Mouse (Mus musculus) CH12.LX (cell line): Measurements from ENCODE around the gene Zfp800. TPM values are rescaled to one million over a fixed set of nuclear protein-coding genes. Genes with fewer than 3 reads are reported as not detected.

Source experiments
- DNase-seq: peaks from one replicate; pipeline ENCODE4 v3.0.0-alpha.2; 2013; ENCODE audit errors: extremely low read depth
- H3K27ac ChIP-seq: 2 replicates; pipeline ENCODE4 v1.5.1; 2012; ENCODE audit warnings: low read depth, mild to moderate bottlenecking, control low read depth, moderate library complexity; ENCODE audit not compliant: insufficient read depth
- H3K27me3 ChIP-seq: replicated peaks from 2 replicates; pipeline ENCODE3; 2012; ENCODE audit warnings: inconsistent platforms
- H3K36me3 ChIP-seq, 2 experiments: replicated peaks in 1 of 2; 2 replicates each; pipeline versions ENCODE3 to v1.6.1; 2012; ENCODE audit warnings: inconsistent platforms in 1 of 2, low read length in 1 of 2, mild to moderate bottlenecking in 1 of 2, mixed read lengths in 1 of 2, moderate library complexity in 1 of 2; ENCODE audit not compliant: control insufficient read depth in 1 of 2, insufficient read depth in 1 of 2
- H3K4me1 ChIP-seq, 2 experiments: 2 replicates each; pipeline ENCODE4 v1.6.1; 2012; ENCODE audit warnings: inconsistent platforms in 1 of 2, moderate library complexity in 1 of 2; ENCODE audit not compliant: insufficient read depth in 2 of 2, control insufficient read depth in 1 of 2
- H3K4me2 ChIP-seq: 2 replicates; pipeline ENCODE4 v1.6.1; 2012; ENCODE audit warnings: low read depth, mild to moderate bottlenecking, control low read depth; ENCODE audit not compliant: poor library complexity, insufficient read depth, severe bottlenecking
- H3K4me3 ChIP-seq, 3 experiments: fragments of 150-350 bp in 1 of 3; sonication (generic) in 1 of 3; replicated peaks in 1 of 3; 2 replicates each; pipeline versions ENCODE3 to v1.5.1; 2011 to 2012; ENCODE audit warnings: low read depth in 2 of 3, low read length in 2 of 3, mild to moderate bottlenecking in 2 of 3, moderate library complexity in 2 of 3, control low read depth in 1 of 3, improper control_type of control experiment in 1 of 3, inconsistent platforms in 1 of 3, mixed read lengths in 1 of 3; ENCODE audit not compliant: poor library complexity in 1 of 3
- H3K79me2 ChIP-seq: replicated peaks from 2 replicates; pipeline ENCODE4 v1.6.1; 2012; ENCODE audit warnings: mild to moderate bottlenecking, moderate library complexity; ENCODE audit not compliant: control insufficient read depth, poor library complexity, insufficient read depth, severe bottlenecking; ENCODE audit errors: extremely low read depth
- H3K9ac ChIP-seq: 2 replicates; pipeline ENCODE4 v1.6.1; 2012; ENCODE audit warnings: low read depth, mild to moderate bottlenecking, control low read depth, moderate library complexity; ENCODE audit not compliant: insufficient read depth
- H3K9me3 ChIP-seq: replicated peaks from 2 replicates; pipeline ENCODE3; 2012; ENCODE audit warnings: low read length, inconsistent platforms, mixed read lengths
- BHLHE40 ChIP-seq: IDR thresholded peaks from 2 replicates; pipeline ENCODE4 v1.6.1; 2011; ENCODE audit warnings: mild to moderate bottlenecking, low read depth, low read length, improper control_type of control experiment
- CHD2 ChIP-seq: IDR thresholded peaks from 2 replicates; pipeline ENCODE4 v1.6.1; 2011; ENCODE audit warnings: low read length, improper control_type of control experiment
- CTCF ChIP-seq, 2 experiments: IDR thresholded peaks in 1 of 2; conservative IDR thresholded peaks in 1 of 2; 2 replicates each; pipeline ENCODE4 v1.5.1; 2011 to 2012; ENCODE audit warnings: low read depth in 2 of 2, low read length in 2 of 2, improper control_type of control experiment in 1 of 2, inconsistent platforms in 1 of 2, mild to moderate bottlenecking in 1 of 2, moderate library complexity in 1 of 2
- E2F4 ChIP-seq: IDR thresholded peaks from 2 replicates; pipeline ENCODE4 v1.6.1; 2011; ENCODE audit warnings: low read depth, low read length, improper control_type of control experiment; ENCODE audit not compliant: insufficient replicate concordance
- ELF1 ChIP-seq: IDR thresholded peaks from 2 replicates; pipeline ENCODE4 v1.6.1; 2014; ENCODE audit warnings: low read depth, mild to moderate bottlenecking, inconsistent platforms, low read length, improper control_type of control experiment
- ETS1 ChIP-seq: conservative IDR thresholded peaks from 2 replicates; pipeline ENCODE4 v1.6.1; 2012; ENCODE audit warnings: low read depth, mild to moderate bottlenecking, inconsistent platforms, low read length, improper control_type of control experiment, moderate library complexity
- HCFC1 ChIP-seq: IDR thresholded peaks from 2 replicates; pipeline ENCODE4 v1.6.1; 2012; ENCODE audit warnings: low read depth, mild to moderate bottlenecking, inconsistent platforms, low read length, improper control_type of control experiment
- IRF4 ChIP-seq: IDR thresholded peaks from 2 replicates; pipeline ENCODE4 v1.6.1; 2014; ENCODE audit warnings: low read depth, mild to moderate bottlenecking, inconsistent platforms, low read length, improper control_type of control experiment
- JUN ChIP-seq: IDR thresholded peaks from 2 replicates; pipeline ENCODE4 v1.6.1; 2011; ENCODE audit warnings: low read depth, mild to moderate bottlenecking, low read length, improper control_type of control experiment, moderate library complexity; ENCODE audit not compliant: insufficient read depth
- JUND ChIP-seq: conservative IDR thresholded peaks from 2 replicates; pipeline ENCODE4 v1.6.1; 2011; ENCODE audit warnings: low read depth, low read length, improper control_type of control experiment
- MAZ ChIP-seq: IDR thresholded peaks from 2 replicates; pipeline ENCODE4 v1.6.1; 2012; ENCODE audit warnings: low read depth, mild to moderate bottlenecking, inconsistent platforms, low read length, improper control_type of control experiment, moderate library complexity
- MEF2A ChIP-seq: IDR thresholded peaks from 2 replicates; pipeline ENCODE4 v1.6.1; 2014; ENCODE audit warnings: low read depth, mild to moderate bottlenecking, inconsistent platforms, low read length, improper control_type of control experiment, borderline replicate concordance
- MXI1 ChIP-seq: IDR thresholded peaks from 2 replicates; pipeline ENCODE4 v1.6.1; 2011; ENCODE audit warnings: mild to moderate bottlenecking, low read depth, low read length, improper control_type of control experiment
- MYC ChIP-seq: IDR thresholded peaks from 2 replicates; pipeline ENCODE4 v1.6.1; 2011; ENCODE audit warnings: low read depth, mild to moderate bottlenecking, improper control_type of control experiment, low read length
- NELFE ChIP-seq: IDR thresholded peaks from 2 replicates; pipeline ENCODE4 v1.6.1; 2011; ENCODE audit warnings: low read depth, low read length, improper control_type of control experiment
- POLR2A ChIP-seq: IDR thresholded peaks from 2 replicates; pipeline ENCODE4 v1.6.1; 2011; ENCODE audit warnings: low read depth, mild to moderate bottlenecking, improper control_type of control experiment, low read length
- RCOR1 ChIP-seq: conservative IDR thresholded peaks from 2 replicates; pipeline ENCODE4 v1.6.1; 2012; ENCODE audit warnings: low read depth, mild to moderate bottlenecking, inconsistent platforms, low read length, improper control_type of control experiment
- SIN3A ChIP-seq: IDR thresholded peaks from 2 replicates; pipeline ENCODE4 v1.6.1; 2012; ENCODE audit warnings: low read length, improper control_type of control experiment, inconsistent platforms
- SMC3 ChIP-seq: IDR thresholded peaks from 2 replicates; pipeline ENCODE4 v1.6.1; 2011; ENCODE audit warnings: low read depth, low read length, improper control_type of control experiment
- TBP ChIP-seq: conservative IDR thresholded peaks from 2 replicates; pipeline ENCODE4 v1.6.1; 2011; ENCODE audit warnings: low read depth, low read length, improper control_type of control experiment
- UBTF ChIP-seq: IDR thresholded peaks from 2 replicates; pipeline ENCODE4 v1.6.1; 2012; ENCODE audit warnings: low read depth, mild to moderate bottlenecking, inconsistent platforms, low read length, improper control_type of control experiment, moderate library complexity
- USF1 ChIP-seq: IDR thresholded peaks from 2 replicates; pipeline ENCODE4 v1.6.1; 2014; ENCODE audit warnings: low read depth, mild to moderate bottlenecking, inconsistent platforms, low read length, improper control_type of control experiment
- USF2 ChIP-seq: conservative IDR thresholded peaks from 2 replicates; pipeline ENCODE4 v1.6.1; 2011; ENCODE audit warnings: low read depth, low read length, improper control_type of control experiment
- ZC3H11A ChIP-seq: IDR thresholded peaks from 2 replicates; pipeline ENCODE4 v1.6.1; 2012; ENCODE audit warnings: low read depth, mild to moderate bottlenecking, inconsistent platforms, low read length, improper control_type of control experiment
- ZKSCAN1 ChIP-seq: IDR thresholded peaks from 2 replicates; pipeline ENCODE4 v1.6.1; 2012; ENCODE audit warnings: low read depth, inconsistent platforms, low read length, improper control_type of control experiment, borderline replicate concordance
- ZMIZ1 ChIP-seq: IDR thresholded peaks from 2 replicates; pipeline ENCODE4 v1.6.1; 2012; ENCODE audit warnings: low read depth, mild to moderate bottlenecking, inconsistent platforms, low read length, improper control_type of control experiment
- ZNF384 ChIP-seq: IDR thresholded peaks from 2 replicates; pipeline ENCODE4 v1.6.1; 2012; ENCODE audit warnings: low read depth, low read length, improper control_type of control experiment, inconsistent platforms
- dilution Hi-C: fragments of 300-500 bp; cut with MboI; formaldehyde crosslinking; loops from 2 replicates; pipeline ENCODE4 v1.14.3; 2020; ENCODE audit warnings: low sequenced_read_pairs; ENCODE audit not compliant: extremely low pct_unique_long_range_greater_than_20kb, extremely low pct_ligation_motif_present
- in situ Hi-C: fragments of 300-500 bp; cut with MboI; formaldehyde crosslinking; loops from 3 replicates; pipeline ENCODE4 v1.14.3; 2019; ENCODE audit warnings: low sequenced_read_pairs, low pct_ligation_motif_present, low pct_unique_long_range_greater_than_20kb, mixed read lengths
- polyA plus RNA-seq: library from polyadenylated mRNA; unstranded; fragments of >175 nt; gene quantifications from 2 replicates; pipeline ENCODE4 v1.2.1, GENCODE M21; 2012; ENCODE audit warnings: low read depth; ENCODE audit not compliant: insufficient read length
- total RNA-seq, 2 experiments: library from RNA; depleted of rRNA; stranded (reverse); fragments of 300-350 nt in 1 of 2; fragments of >200 nt in 1 of 2; gene quantifications; 2 replicates each; pipeline ENCODE4 v1.2.3; 2012 to 2014

Zfp800 gene
- total and polyA plus RNA-seq, 3 experiments, result 19.1 to 49.5 (median 19.5) TPM

GRCm38 (mm10) chr6:28339410-28339809 is 58.4 kb downstream of the Zfp800 start:
- Histone ChIP-seq H3K27me3 (no peaks in the 10 kb centered on the region), H3K9ac (no peak overlapping the region), H3K9me3 (no peaks in the 10 kb centered on the region), H3K36me3 (no peaks in the 10 kb centered on the region), H3K79me2 (no peaks in the 10 kb centered on the region), H3K27ac (no peak overlapping the region), H3K4me2 (no peak overlapping the region), H3K4me1 (peaks cover 4% of the 10 kb centered on the region in 2 experiments; a peak in 3 of 4 replicates), H3K4me3 (no peak overlapping the region)
- TF ChIP-seq RCOR1, result no peak
- TF ChIP-seq CTCF (conservative IDR thresholded peaks at IDR 0.05 in 1 of 2, IDR thresholded peaks at IDR 0.05 in 1 of 2; ENCODE audit: low read depth in 2 of 2, low read length in 2 of 2), result no peak
- TF ChIP-seq JUND, result no peak
- no peak for TF ChIP-seq TBP
- TF ChIP-seq SIN3A, result no peak
- no peak for TF ChIP-seq IRF4
- no peak for TF ChIP-seq MXI1
- TF ChIP-seq UBTF, result no peak
- TF ChIP-seq E2F4, result no peak
- no peak for TF ChIP-seq ELF1
- no peak for TF ChIP-seq USF1
- no peak for TF ChIP-seq BHLHE40
- no peak for TF ChIP-seq ZNF384
- no peak for TF ChIP-seq JUN
- TF ChIP-seq POLR2A, result no peak
- TF ChIP-seq SMC3, result no peak
- TF ChIP-seq MAZ, result no peak
- DNase-seq, result no peak
- in situ Hi-C loops (no loop called here), dilution Hi-C loops (no loop called here)

- dilution Hi-C loops, result no loop called here
- TF ChIP-seq ELF1, result no peak
- TF ChIP-seq MAZ, result no peak
- no peak for TF ChIP-seq ZKSCAN1
- no peak for TF ChIP-seq ZC3H11A
- TF ChIP-seq RCOR1, result no peak
- no peak for TF ChIP-seq JUND
- TF ChIP-seq ZNF384, result no peak
- no peak for TF ChIP-seq UBTF
- TF ChIP-seq MYC, result no peak
- no peak for TF ChIP-seq IRF4
- TF ChIP-seq USF2, result no peak
- no peak for TF ChIP-seq ETS1
- TF ChIP-seq HCFC1, result no peak
- TF ChIP-seq MEF2A, result no peak
- TF ChIP-seq NELFE, result no peak
- no peak for TF ChIP-seq JUN
- TF ChIP-seq CHD2, result no peak
- TF ChIP-seq ZMIZ1, result no peak
- no peaks in the 10 kb centered on the region for H3K9me3 ChIP-seq
- H3K27me3 ChIP-seq, result no peaks in the 10 kb centered on the region
- no peaks in the 10 kb centered on the region for H3K36me3 ChIP-seq
- H3K79me2 ChIP-seq, result no peaks in the 10 kb centered on the region
- H3K27ac ChIP-seq, result no peak overlapping the region
- no peak overlapping the region for H3K4me2 ChIP-seq
- peaks cover 0 to 4% of the 10 kb centered on the region in 2 experiments; a peak in 1 of 4 replicates for H3K4me1 ChIP-seq
- in situ Hi-C loops, result no loop called here
- H3K4me3 ChIP-seq, result no peak overlapping the region
- H3K9ac ChIP-seq, result no peak overlapping the region
- DNase-seq, result no peak
Measured at GRCm38 (mm10) chr6:28333696-28334095, 64.1 kb downstream of the Zfp800 start.
